Mouse (Mus musculus) lung, embryonic 16.5 days (tissue): ENCODE results near the gene Kcnj4. TPM values are rescaled to one million over a fixed set of nuclear protein-coding genes. Genes with fewer than 3 reads are reported as not detected.

Experiments used
- ATAC-seq: fragments of 200-750 bp; cut with Nextera tagmentation; 2 replicates; pipeline ENCODE4 v1.8.0; 2017; ENCODE audit warnings: low read depth, mild to moderate bottlenecking, moderate library complexity
- H3K27ac ChIP-seq: fragments of 300-500 bp; sonication (generic); 2 replicates; pipeline ENCODE4 v1.5.1; 2014; ENCODE audit warnings: mild to moderate bottlenecking, control low read depth, low read length
- H3K27me3 ChIP-seq: fragments of 300-500 bp; sonication (generic); 2 replicates; pipeline ENCODE4 v1.6.1; 2014; ENCODE audit warnings: low read depth, low read length, mixed read lengths; ENCODE audit not compliant: control insufficient read depth, insufficient read depth
- H3K36me3 ChIP-seq: fragments of 300-500 bp; sonication (generic); 2 replicates; pipeline ENCODE4 v1.6.1; 2014; ENCODE audit warnings: low read length; ENCODE audit not compliant: control insufficient read depth, insufficient read depth
- H3K4me1 ChIP-seq: fragments of 300-500 bp; sonication (generic); replicated peaks from 2 replicates; pipeline ENCODE4 v1.6.1; 2014; ENCODE audit warnings: low read length, mixed read lengths; ENCODE audit not compliant: control insufficient read depth, insufficient read depth
- H3K4me2 ChIP-seq: fragments of 300-500 bp; sonication (generic); 2 replicates; pipeline ENCODE4 v1.6.1; 2014; ENCODE audit warnings: low read depth, low read length, control low read depth
- H3K4me3 ChIP-seq: fragments of 300-500 bp; sonication (generic); 2 replicates; pipeline ENCODE4 v1.5.1; 2014; ENCODE audit warnings: mild to moderate bottlenecking, low read length, control low read depth
- H3K9ac ChIP-seq: fragments of 300-500 bp; sonication (generic); 2 replicates; pipeline ENCODE4 v1.6.1; 2014; ENCODE audit warnings: low read length, control low read depth
- H3K9me3 ChIP-seq: fragments of 300-500 bp; sonication (generic); 2 replicates; pipeline ENCODE4 v1.6.1; 2016; ENCODE audit warnings: low read length; ENCODE audit not compliant: control insufficient read depth
- WGBS: fragments of 180-500 bp; shearing (Covaris S2); extraction: QIAGEN DNeasy Blood & Tissue Kit; methylation state at CpG from one replicate; pipeline ENCODE4 v1.1.7; 2014; 5-methylcytosine and 5-hydroxymethylcytosine counted together
- microRNA-seq: library from miRNA; unstranded; fragments of <30 nt; microRNA quantifications from one replicate; pipeline ENCODE4, GENCODE M21; 2016
- polyA plus RNA-seq: library from polyadenylated mRNA; unstranded; fragments of >200 nt; fragmentation: Nextera tagmentation; extraction: Ambion mirVana; gene quantifications from 2 replicates; pipeline ENCODE4 v1.2.1, GENCODE M21; 2015

The Kcnj4 gene
- polyA plus RNA-seq, 1 experiment from 2014 or later: not detected

GRCm38 (mm10) chr15:79438816-79439215 is 66.2 kb downstream of the Kcnj4 start:
- H3K4me2 ChIP-seq: 0 out of 2 replicates have a peak overlapping the region, but pooled peaks have one; percentile 2
- H3K4me1 ChIP-seq: peaks cover 64% of the 10 kb centered on the region
- no peak overlapping the region for H3K4me3 ChIP-seq
- 49% methylated on average over 8 of the region's 8 CpGs for WGBS
- H3K9ac ChIP-seq: peak overlapping the region; percentile 15; the same call in 1 of the 2 replicates
- H3K9me3 ChIP-seq: no peaks in the 10 kb centered on the region
- ATAC-seq: no peak
- no peaks in the 10 kb centered on the region for H3K27me3 ChIP-seq
- peak overlapping the region; percentile 37 for H3K27ac ChIP-seq
- H3K36me3 ChIP-seq: peaks cover 10% of the 10 kb centered on the region

- Histone ChIP-seq H3K9me3 (no peaks in the 10 kb centered on the region), H3K4me2 (0 out of 2 replicates have a peak overlapping the region, but pooled peaks have one; percentile 2), H3K27ac (peak overlapping the region; percentile 37), H3K4me3 (no peak overlapping the region), H3K27me3 (no peaks in the 10 kb centered on the region), H3K9ac (peak overlapping the region; percentile 32; the same call in 1 of the 2 replicates), H3K4me1 (peaks cover 68% of the 10 kb centered on the region), H3K36me3 (peaks cover 10% of the 10 kb centered on the region)
- WGBS: 60% methylated on average over 6 of the region's 6 CpGs
- ATAC-seq: no peak
Measured at GRCm38 (mm10) chr15:79438209-79438810, 66.7 kb downstream of the Kcnj4 start.

GRCm38 (mm10) chr15:79437541-79438208 is 67.4 kb downstream of the Kcnj4 start:
- Histone ChIP-seq H3K27me3 (no peaks in the 10 kb centered on the region), H3K9ac (no peak overlapping the region), H3K4me2 (no peak overlapping the region), H3K27ac (0 out of 2 replicates have a peak overlapping the region, but pooled peaks have one; percentile 24), H3K36me3 (peaks cover 10% of the 10 kb centered on the region), H3K9me3 (no peaks in the 10 kb centered on the region), H3K4me3 (no peak overlapping the region), H3K4me1 (peaks cover 74% of the 10 kb centered on the region)
- WGBS: 74% methylated on average over 12 of the region's 12 CpGs
- ATAC-seq: no peak

DNA sequence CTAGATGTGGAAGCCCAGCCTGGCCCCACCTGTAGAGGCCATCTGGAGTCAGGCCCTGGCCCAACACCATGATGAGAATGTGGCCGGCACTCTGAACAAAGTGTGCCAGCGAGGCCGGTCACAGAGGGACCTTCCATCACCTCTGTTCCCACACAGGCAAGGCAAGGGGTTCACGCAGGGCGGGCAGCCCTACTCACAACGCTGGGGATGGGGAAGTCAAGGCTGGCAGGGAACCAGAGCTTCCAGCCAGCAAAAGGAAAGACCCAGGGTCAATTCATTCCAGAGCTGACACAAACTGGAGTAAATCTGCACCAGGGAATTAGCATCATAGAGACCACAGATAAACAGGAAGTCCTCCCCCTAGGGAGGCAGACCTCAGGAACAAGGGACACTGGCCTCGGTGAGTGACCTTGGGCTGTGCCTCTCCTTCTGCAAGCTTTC is 68.5 kb downstream of the Kcnj4 start:
- no peak overlapping the region for H3K9ac ChIP-seq

DNA sequence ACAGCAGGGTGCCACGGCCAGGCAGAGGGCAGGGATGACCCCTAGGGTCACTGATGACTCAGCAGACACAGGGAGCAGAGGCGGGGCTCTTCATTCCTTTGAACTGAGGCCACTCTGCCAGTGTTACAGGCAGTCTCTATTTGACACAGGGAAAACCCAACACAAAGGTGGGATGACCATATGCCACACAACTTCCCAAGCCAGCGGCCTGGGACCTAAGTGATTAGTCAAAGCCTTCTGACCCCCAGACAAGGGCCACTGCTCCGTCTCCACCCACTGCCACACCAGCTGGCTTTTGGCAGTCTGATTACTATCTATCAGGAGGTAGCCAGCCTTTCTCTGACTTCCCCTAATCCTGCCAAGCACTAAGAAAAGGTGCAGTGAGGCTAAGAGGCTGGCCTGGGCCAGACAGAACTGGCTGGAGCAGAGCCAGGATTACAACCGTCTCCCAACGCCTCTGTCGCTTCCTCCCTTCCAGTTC is 69.8 kb downstream of the Kcnj4 start:
- peak overlapping the region; percentile 37 for H3K9ac ChIP-seq
- H3K27ac ChIP-seq: peak overlapping the region; percentile 58
- no peak overlapping the region for H3K4me2 ChIP-seq
- H3K27me3 ChIP-seq: no peaks in the 10 kb centered on the region
- no peaks in the 10 kb centered on the region for H3K9me3 ChIP-seq
- H3K4me1 ChIP-seq: peaks cover 74% of the 10 kb centered on the region
- peak; percentile 15; the same call in 1 of the 2 replicates for ATAC-seq
- H3K4me3 ChIP-seq: no peak overlapping the region
- WGBS: 41% methylated on average over 7 of the region's 7 CpGs
- peaks cover 18% of the 10 kb centered on the region for H3K36me3 ChIP-seq

More for the DNA sequence above, 68.5 kb downstream of the Kcnj4 start:
- ATAC-seq: no peak
- H3K4me3 ChIP-seq: no peak overlapping the region
- 45% methylated on average over 7 of the region's 7 CpGs for WGBS
- H3K27ac ChIP-seq: peak overlapping the region; percentile 58; the same call in 1 of the 2 replicates
- peaks cover 78% of the 10 kb centered on the region for H3K4me1 ChIP-seq
- no peaks in the 10 kb centered on the region for H3K9me3 ChIP-seq
- no peak overlapping the region for H3K4me2 ChIP-seq
- no peaks in the 10 kb centered on the region for H3K27me3 ChIP-seq
- peaks cover 10% of the 10 kb centered on the region for H3K36me3 ChIP-seq

Small RNAs within 50 kb of the gene (microRNA-seq; reads per million reads assigned to microRNA genes)
- not detected for gene Gm44302

Other genes starting within 250 kb of the Kcnj4 start
- 4.1 and 6.2 TPM in 2 replicates for gene Baiap2l2, start 219.7 kb downstream of the Kcnj4 start, polyA plus RNA-seq
- 20.1 and 22.4 TPM in 2 replicates for gene Pla2g6, start 176.9 kb downstream of the Kcnj4 start, polyA plus RNA-seq
- gene Maff, start 158.6 kb downstream of the Kcnj4 start, polyA plus RNA-seq: 5.2 and 6.5 TPM in 2 replicates
- gene Tmem184b, start 101.7 kb downstream of the Kcnj4 start, polyA plus RNA-seq: 71.1 and 78.2 TPM in 2 replicates
- 54.7 and 58.0 TPM in 2 replicates for gene Csnk1e, start 49.7 kb downstream of the Kcnj4 start, polyA plus RNA-seq
- 75.3 and 78.6 TPM in 2 replicates for gene Kdelr3, start 11.2 kb upstream of the Kcnj4 start, polyA plus RNA-seq
- gene Ddx17, start 41.5 kb upstream of the Kcnj4 start, polyA plus RNA-seq: 45.0 and 45.3 TPM in 2 replicates
- 3.2 and 3.3 TPM in 2 replicates for gene Dmc1, start 99.9 kb upstream of the Kcnj4 start, polyA plus RNA-seq
- 1.4 and 1.8 TPM in 2 replicates for gene Fam227a, start 153.7 kb upstream of the Kcnj4 start, polyA plus RNA-seq
- gene Cby1, start 154.0 kb upstream of the Kcnj4 start, polyA plus RNA-seq: 72.4 and 73.0 TPM in 2 replicates
- 225 and 239 TPM in 2 replicates for gene Tomm22, start 165.6 kb upstream of the Kcnj4 start, polyA plus RNA-seq
- 15.8 and 16.1 TPM in 2 replicates for gene Josd1, start 182.7 kb upstream of the Kcnj4 start, polyA plus RNA-seq
- 30.1 and 30.4 TPM in 2 replicates for gene Gtpbp1, start 185.6 kb upstream of the Kcnj4 start, polyA plus RNA-seq
- gene Sun2, start 237.3 kb upstream of the Kcnj4 start, polyA plus RNA-seq: 7.8 and 8.0 TPM in 2 replicates